Mouse (Mus musculus) spleen, postnatal 4 days (tissue): ENCODE results near the gene Dnah17.
A peak's percentile ranks its signal among the peaks of the same experiment; 100 is the strongest.

Source experiments
- DNase-seq, 2 experiments: peaks; one replicate each; pipeline ENCODE4 v3.0.0; 2022; ENCODE audit warnings: low spot score in 2 of 2

Gene Dnah17

DNA sequence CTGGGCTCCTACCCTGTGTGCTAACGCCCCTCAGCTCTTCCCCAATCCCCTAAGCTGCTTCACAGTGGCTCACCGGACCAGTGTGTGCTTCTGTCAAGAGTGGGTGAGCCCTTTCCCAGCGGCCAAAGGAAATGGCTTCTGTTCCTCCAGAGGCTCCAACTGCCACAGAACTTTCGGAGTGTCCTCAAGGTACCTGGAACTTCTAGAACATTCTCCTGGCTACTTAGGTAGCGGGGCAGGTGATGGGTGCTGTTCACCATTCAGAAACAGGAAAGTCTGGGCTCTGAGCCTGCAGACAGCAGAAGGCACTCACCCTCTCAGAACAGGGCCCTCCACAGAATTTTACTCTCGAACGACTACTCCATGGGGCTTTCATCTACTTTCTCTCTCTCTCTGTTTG, at the start of gene Dnah17:
TSS of gene Dnah17 (minus strand) at position 101 of the 400 bp plus-strand sequence.
- no peak for DNase-seq

DNA sequence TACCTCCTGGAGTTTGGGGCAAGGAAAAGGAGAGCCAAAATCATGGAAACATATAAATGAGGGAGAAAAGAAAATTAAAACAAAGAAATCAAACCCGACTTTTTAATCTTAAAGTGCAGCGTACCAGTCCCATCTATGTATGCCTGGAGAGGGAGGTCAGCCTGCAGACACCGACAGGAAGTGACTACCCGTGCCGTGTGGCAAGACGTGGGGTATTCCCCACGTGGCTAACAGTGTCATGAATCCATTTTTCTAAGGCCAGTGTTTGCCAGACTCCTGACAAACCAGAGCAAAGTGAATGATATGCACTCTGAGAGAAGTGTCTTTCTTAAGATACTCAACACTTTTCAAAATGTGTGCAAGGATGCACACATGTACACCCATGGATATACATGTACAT, 49.8 kb upstream of the Dnah17 start:
- DNase-seq = no peak

DNA sequence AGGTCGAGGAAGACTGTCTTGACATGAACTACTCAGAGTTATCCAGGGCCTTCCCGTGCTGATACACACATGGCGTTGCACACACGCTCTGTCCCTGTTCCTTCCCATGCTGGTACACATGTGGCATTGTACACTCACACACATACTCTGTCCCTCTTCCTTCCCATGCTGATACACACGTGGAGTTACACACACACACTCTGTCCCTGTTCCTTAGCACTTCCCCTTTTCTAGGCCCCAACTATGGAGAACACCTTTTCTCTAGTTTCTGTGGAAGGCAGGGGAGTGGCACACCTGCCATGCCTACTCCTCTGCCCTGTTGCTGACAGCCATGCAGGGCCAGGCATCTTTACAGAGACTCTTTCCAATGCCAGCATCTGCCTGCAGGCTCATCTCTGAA, 47.8 kb upstream of the Dnah17 start:
- DNase-seq = no peak

DNA sequence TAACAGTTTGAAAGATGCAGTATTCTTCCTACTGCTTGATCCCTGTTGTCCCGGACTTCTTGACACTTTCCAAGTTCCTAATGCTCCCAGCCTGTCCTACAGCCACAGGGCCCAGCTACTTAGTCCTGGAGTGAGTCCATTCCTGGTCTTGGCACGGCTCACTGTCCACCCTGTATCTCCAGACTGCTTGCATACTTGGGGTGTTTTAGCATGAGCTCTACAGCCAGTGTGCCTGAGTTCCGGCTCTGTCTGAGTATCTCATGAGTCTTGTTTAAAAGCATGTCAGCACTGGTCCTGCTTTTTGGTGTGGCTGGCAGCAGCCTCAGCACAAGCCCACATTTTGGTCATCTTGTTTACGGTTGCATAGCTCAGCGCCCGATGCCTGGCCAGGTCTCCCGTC, 44.3 kb upstream of the Dnah17 start:
- no peak for DNase-seq

DNA sequence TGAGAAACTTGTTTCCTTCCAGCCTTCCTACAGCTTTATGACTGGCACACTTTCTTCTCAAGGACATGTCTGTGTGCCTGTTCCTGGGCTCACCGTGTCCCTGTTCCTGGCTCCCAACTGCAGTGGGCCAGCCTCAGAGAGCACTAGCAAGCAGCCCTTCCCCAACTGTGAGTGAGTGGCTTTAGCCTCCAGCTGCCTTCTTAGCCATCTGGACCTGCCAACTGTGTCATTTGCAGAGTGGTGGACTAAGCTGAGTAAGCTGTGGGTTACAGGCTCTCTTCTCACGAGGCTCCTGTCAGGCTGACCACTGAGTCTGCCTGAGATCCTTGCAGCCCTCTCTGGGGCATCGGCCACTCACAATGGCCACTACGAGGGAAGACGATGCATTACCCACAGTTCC, 42.3 kb upstream of the Dnah17 start:
- no peak for DNase-seq

DNA sequence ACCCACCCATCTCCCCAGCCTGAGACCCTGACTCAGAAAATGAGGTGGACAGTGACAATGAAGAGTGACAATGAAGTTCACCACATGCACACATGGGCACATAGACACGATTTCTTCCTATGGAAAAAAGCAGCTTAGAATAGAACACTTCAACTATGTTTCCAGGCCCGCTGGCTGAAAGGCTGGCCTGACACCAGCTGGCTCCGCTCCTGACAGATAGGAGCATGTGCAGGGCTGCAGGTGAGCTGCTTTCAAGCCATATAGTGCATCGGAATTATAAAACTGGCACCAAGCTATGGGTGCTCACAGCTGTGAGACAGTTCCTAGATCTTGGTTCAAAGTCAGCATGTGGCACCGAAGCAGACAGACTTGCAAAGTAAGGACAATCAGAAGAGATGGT, 39.9 kb upstream of the Dnah17 start:
- DNase-seq = no peak

DNA sequence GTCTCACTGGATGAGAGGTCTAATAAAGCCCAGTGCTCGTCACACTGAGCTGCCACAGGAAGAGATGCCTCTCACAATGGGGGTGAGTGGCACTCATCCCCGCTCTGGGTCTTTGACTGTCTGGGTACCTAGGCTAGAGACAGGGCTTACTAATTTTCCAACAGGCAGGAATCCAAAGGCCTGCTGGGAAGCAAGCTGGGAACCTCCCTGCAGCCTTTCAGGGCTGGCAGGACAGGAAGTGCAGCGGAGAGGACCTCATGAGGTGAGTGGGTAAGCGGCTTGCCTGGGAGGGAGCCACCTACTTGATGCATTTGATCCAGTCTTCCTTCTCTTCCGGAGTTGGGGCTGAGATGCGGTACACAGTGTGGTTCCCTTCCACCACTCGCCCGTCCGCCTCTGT, 38.3 kb upstream of the Dnah17 start:
- no peak for DNase-seq

DNA sequence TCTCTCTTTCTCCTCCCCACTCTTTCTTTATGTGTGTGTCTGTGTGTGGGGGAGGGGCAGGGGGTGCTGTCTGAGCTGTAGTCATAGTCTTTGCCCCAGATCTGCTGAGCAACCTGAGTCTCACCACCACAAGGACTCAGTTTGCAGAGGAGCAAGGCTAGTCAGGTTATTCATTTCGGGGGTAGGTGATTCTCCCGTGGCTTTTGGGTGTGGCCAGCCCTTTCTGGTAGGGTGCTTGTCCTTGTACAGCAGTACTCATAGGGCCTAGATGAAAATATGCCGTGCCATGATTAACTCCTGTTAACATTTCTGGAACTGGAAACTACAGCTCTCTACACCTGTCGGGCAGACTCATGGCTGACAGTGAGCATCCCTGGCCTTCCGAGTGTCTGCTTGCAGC, 36.2 kb upstream of the Dnah17 start:
- DNase-seq = no peak

DNA sequence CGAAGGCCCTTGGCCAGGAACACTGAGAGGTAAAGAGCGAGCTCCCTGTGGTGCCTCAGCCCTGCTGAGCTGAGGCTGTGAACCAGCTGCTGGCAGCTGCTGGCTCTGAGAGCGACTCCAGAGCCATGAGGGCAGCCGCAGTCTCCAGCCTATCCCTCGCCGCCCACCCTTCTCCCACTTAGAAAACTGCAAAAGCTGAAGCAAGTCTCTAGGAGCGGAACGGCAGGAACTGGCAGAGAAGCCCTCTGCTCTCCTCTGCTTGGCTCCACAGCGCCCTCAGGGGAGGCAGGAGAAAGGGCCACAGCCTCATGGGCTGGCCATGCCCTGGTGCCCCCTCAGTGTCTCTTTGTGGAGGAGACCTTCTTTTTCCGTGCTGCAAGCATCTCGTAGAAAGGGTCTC, 35.2 kb upstream of the Dnah17 start:
- no peak for DNase-seq

DNA sequence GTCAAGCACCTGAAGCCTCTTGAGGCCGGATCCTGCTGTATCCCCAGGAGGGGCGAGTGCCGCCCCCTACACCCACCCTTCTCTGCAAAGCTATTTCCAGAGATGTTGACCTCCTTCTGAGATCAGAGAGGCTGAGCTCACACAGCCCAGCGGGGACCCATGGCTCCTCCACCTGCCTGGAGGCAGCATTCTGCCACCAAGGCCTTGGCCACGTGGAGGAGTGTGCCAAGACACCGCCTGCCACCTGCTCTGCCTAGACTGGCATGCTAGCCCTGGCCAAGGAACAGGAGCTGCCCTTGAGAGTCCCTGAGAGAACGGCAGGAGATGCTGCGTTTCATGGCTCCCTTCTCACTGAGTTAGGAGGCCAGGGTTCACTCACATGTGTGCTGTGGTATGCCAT, 34.1 kb upstream of the Dnah17 start:
- DNase-seq = no peak

DNA sequence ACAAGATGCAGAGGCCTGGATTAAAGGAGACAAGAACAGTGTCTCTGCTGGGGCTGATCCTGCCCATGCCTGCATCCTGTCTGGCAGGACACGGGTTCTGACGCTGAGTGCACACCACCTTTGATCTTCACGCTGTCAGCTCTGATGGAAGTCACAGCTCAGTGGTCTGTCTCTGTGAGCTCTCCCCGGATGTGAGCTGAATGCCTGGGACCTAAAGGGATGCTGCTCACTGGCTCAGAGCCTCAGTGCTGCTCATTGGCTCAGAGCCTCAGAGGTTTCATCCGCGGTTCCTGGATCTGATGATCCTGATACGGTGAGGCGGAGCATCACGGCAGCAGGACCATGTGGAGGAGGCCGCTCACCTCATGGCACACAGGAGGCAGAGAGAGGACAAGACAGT, 31.8 kb upstream of the Dnah17 start:
- no peak for DNase-seq

DNA sequence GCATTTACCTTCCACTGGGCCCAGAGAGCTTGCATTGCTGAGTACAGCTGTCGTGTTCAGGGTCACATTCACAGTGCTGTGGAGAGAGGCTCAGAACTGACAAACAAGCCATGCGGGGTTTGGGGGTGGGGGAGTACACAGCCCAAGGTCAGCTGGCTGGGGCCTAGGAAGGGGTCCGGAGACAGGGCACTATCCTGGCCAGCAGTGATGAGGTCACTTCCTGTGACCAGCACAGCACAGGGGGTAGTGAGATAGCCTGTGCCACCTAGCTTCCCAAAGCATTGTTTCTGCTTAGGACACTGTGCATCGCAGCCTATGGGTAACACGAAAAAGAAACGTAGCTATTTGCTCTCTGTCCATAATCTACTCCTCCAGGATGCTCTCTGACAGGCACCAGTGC, 30.8 kb upstream of the Dnah17 start:
- no peak for DNase-seq

DNA sequence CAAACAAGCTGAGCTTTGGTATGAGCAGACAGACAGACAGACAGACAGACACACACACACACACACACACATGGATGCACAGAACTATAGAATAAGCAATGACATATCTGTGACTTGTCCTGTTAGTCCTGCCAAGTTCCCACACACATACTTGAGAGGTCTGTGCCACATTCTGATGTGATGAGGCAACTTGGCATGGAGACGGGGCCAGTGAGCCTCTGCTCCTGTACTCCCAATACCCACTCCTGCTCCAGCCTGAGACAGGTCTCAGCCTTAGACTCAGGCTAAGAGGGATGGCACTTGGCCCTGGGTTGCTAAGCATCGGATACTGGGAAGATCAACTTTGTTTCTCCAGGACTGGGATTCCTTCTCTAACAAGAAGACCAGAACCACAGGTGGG, 30.3 kb upstream of the Dnah17 start:
- DNase-seq = no peak

DNA sequence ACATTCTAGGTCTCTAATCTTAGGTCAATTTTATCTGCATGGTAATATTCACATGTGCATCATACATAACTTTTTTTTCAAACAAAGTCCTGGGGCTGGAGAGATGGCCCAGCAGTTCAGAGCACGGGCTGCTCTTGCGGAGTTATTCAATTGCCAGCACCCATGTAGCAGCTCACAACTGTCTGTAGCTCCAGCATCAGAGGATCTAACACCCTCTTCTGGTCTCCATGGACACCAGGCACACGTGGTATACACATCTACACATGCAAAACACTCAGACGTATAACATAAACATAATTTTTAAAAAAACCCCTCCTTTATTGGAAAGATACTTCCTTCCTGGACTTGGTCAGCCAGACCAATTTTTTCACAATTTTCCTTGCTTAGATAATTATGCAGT, 28.3 kb upstream of the Dnah17 start:
- DNase-seq = no peak

DNA sequence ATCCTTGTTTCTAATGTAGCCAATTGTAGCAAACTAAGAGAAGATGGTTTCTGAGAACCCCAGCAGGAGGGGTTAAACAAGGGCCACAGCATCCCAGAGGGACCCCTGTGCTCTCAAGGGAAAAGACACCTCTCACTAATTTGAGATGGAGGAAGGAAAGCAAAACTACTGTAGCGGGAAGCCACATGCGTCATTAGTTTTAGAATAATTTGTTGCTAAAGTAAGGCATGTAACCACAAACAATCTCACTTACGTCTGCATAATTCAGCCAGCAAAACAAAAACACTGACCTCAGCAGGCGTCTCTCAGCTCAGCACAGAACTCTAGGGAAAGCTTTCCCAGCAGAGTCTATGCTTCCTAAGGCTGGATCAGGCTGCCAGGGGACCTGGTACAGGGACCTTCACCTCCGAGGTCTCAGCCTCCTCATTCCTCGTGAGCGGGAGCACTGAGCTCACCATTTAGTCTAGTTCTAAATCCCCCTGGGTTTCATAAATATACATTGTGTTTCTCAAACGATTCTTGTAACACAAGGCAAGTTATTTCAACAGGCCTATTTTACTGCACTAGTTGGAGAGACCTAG, 26.1 kb upstream of the Dnah17 start:
- DNase-seq = peak in 1 of 2 experiments; percentile 57

DNA sequence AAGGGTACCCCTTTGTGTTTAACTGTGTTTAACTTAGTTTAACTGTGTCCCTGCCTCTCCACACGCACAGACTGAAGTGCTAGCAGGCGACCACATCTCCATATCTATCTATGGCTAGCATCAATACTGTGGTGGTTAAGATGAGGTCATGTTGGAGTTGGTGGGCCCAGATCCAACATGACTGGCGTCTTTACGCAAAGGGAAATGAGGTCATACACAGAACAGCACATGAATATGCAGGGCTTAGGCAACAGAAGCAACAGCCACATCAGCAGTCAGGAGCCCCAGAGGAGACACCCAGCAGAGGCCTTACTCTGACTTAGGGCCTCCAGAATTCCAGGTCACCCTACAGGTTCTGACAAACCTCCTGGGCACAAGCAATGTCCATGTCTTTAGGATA, 22.5 kb upstream of the Dnah17 start:
- no peak for DNase-seq

DNA sequence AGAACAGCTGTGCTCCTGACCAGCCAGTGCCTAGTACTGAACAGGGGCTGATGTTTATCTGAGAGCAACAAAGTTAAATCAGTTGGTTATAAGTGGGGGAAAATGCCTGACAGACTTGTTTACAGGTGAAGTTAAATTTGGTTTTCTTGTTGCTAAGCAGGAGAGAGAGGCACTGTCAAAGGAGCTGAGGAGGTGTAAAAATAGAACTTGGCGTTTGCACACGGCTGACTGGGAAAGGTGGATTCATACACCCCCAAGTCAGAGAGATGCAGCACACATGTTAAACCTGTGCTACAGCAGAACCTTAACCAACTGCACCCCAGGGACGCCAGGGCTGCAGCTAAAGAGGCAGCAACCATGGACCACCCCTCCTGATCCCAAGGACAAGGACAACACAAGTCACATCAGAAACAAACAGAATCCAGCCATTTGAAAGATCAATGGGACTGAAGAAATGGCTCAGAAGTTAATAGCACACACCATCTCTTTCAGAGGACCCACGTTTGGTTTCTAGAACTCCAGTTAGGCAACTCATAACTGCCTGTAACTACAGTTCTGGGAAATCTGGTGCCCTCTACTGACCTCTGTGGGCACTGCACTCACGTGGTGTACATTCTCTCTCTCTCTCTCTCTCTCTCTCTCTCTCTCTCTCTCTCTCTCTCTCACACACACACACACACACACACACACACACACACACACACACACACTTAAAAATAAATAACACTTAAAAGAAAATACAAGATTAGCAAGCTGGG, 21.2 kb upstream of the Dnah17 start:
- DNase-seq = no peak

DNA sequence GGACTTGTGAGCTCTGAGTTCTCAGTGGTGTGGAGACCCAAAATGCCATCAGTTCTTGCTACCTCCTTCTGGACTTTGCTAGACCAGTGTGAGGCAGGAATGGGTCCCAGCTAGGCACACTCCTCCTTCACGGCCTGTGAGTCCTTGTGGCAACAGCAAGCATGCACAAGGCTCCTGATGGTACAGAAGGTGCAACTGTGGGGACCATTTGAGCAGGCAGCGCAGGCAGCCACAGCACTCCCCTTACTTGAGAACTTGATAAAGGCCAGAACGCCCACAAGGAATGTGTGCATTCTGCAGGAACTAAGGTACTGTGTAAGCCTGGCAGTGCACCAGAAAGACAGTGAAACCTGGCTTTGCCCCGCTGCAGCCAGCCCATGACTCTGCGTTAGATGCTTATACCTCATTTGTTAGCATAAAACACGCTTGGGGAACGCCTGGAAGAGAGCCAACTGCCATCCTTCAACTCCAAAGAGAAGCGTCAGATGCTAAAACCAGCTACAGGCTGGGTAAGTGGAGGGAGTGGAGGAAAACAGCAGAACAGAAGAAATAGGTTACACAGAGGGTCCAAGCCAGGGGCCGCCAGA, 19.8 kb upstream of the Dnah17 start:
- DNase-seq = no peak

DNA sequence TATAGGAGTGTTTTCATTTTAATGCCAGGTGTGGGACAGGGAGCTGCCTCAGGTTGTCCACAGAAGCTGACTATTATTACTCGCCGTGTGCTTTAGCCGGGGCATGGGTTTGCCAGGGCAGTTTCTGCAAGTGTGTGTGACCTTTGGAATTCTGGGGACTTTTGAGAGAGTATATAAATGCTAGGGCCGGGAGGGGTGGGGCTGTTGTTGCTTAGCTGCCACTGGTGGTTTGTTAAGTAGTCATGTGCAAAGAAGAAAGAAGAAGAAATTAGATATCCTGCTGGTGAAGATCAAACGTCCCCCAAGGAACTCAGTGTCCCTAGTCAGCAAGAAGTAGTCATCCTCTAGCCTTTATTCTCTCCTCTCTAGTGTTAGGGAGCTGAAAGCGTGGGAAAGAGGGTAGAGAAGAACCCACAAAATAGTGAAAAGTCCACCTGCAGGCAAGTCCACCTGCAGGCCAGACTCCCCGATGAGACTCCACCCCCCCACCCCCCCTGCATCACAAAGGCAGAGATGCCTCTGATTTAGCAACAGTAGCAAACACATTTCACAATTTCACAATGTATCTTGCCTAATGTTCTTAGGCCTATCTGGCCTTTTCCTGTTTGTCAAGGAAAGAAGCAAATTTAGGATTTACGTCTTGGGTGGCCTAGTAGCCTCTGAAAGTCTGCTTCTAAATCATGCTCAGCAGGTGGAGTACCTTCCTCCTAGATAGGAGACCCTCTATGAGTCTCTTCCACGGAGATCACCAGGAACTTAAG, 17.6 kb upstream of the Dnah17 start:
- DNase-seq = no peak

DNA sequence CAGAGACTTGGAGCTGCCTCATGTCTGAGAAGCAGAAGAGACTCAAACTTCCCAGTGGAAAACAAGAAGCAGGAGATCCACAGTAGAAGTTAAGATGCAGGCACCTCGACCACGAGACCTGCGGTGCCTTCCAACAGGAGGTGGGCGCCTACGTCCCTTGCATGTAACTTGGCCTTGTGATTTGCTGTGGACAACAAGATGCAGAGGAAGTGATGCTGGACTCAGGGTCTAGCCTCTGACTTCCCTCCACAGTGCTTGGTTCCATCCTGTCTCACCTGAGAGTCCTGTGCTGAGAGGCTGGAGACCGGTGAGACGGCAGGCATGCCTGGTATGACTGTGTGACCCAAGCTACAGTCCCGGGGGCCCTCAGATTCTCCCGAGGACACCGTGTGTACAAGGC, 16.0 kb upstream of the Dnah17 start:
- DNase-seq = no peak

DNA sequence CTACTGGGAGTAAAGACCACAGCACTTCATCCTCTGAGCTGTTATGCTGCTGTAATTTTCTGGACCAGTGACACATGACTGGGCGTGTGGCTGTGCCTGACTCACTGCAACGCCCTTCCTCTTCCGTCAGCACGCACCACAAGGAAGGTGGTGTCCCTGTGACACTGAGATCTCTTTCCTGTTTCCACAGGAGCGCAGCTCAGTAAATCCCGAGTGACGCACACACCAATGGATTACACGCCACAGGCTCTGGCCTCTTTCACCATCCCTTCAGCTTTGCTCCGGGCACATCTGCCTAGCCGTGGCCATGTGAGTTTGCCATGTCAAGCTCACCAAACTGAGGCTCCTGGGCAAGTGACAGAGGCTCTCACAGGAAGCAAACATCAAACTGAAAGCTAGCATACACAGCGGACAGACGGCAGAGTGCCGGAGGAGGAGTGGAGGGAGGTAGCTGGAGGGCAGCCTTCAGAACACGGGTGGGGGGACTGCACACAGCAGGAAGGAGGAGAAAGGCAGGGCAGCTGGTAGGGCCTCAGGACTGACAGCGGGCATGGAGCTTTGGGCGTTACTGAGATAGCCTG, 15.4 kb upstream of the Dnah17 start:
- DNase-seq = peak; percentile 54 to 75

DNA sequence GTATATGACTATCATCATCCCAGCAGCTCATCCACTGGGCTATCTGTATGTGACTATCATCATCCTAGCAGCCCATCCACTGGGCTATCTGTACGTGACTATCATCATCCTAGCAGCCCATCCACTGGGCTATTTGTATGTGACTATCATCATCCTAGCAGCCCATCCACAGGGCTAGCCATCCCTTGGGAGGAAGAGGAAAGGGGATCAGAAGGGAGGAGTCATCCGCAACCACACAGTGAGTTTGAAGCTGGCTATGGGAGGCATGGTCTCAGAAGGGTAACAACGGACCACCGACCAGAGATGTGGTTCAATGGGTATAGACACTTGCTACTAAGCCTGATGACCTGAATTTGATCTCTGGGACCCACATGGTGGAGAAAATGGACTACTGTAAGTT, 14.7 kb upstream of the Dnah17 start:
- DNase-seq = no peak
